Mouse (Mus musculus): ENCODE data around the gene Krt78. TPM values are rescaled to one million over a fixed set of nuclear protein-coding genes. Genes with fewer than 3 reads are reported as not detected.
A peak's percentile ranks its signal among the peaks of the same experiment; 100 is the strongest.

The Krt78 gene
- total and polyA plus RNA-seq, 2 experiments from 2014 or later: not detected

GRCm38 (mm10) chr15:101983949-101984601 is 30.0 kb upstream of the Krt78 start:
- 4% methylated on average over 15 of the region's 15 CpGs for WGBS
- H3K27me3 ChIP-seq (ENCODE audit: control insufficient read depth, insufficient read depth, low read length): no peaks in the 10 kb centered on the region
- DNase-seq (ENCODE audit: low spot score): peak; percentile 96

GRCm38 (mm10) chr15:101983315-101983948 is 29.3 kb upstream of the Krt78 start:
- 73% methylated on average over 13 of the region's 13 CpGs for WGBS
- Histone ChIP-seq H3K4me1 (ENCODE audit: control insufficient read depth, insufficient read depth) (no peaks in the 10 kb centered on the region), H3K36me3 (replicated peaks; ENCODE audit: control insufficient read depth, insufficient read depth, low read length) (no peaks in the 10 kb centered on the region), H3K9me3 (replicated peaks; ENCODE audit: control insufficient read depth, low read length) (no peaks in the 10 kb centered on the region), H3K27me3 (ENCODE audit: control insufficient read depth, insufficient read depth, low read length) (no peaks in the 10 kb centered on the region), H3K4me2 (ENCODE audit: low read depth, low read length) (no peak overlapping the region), H3K27ac (ENCODE audit: low read depth) (peak overlapping the region; percentile 56), H3K9ac (replicated peaks; ENCODE audit: low read depth, low read length) (no peak overlapping the region), H3K4me3 (ENCODE audit: low read depth, low read length) (no peak overlapping the region)
- DNase-seq (ENCODE audit: low spot score) (no peak), ATAC-seq (ENCODE audit: insufficient read depth, low read depth) (no peak)
- TF ChIP-seq CTCF (IDR thresholded peaks at IDR 0.05; ENCODE audit: low read depth) (no peak), EP300 (IDR thresholded peaks at IDR 0.05; ENCODE audit: low read depth) (no peak)

More at GRCm38 (mm10) chr15:101983949-101984601, 30.0 kb upstream of the Krt78 start:
- Histone ChIP-seq H3K4me3 (ENCODE audit: low read depth, low read length) (no peak overlapping the region), H3K27ac (ENCODE audit: low read depth) (peak overlapping the region; percentile 56), H3K4me1 (ENCODE audit: control insufficient read depth, insufficient read depth) (no peaks in the 10 kb centered on the region), H3K9ac (replicated peaks; ENCODE audit: low read depth, low read length) (no peak overlapping the region), H3K9me3 (replicated peaks; ENCODE audit: control insufficient read depth, low read length) (no peaks in the 10 kb centered on the region), H3K36me3 (replicated peaks; ENCODE audit: control insufficient read depth, insufficient read depth, low read length) (no peaks in the 10 kb centered on the region), H3K4me2 (ENCODE audit: low read depth, low read length) (peak overlapping the region; percentile 41)
- peak; percentile 96 for ATAC-seq (ENCODE audit: insufficient read depth, low read depth)
- TF ChIP-seq CTCF (IDR thresholded peaks at IDR 0.05; ENCODE audit: low read depth) (peak; percentile 97), EP300 (IDR thresholded peaks at IDR 0.05; ENCODE audit: low read depth) (peak; percentile 81; the same call in 1 of the 2 replicates)

- ATAC-seq (ENCODE audit: insufficient read depth, low read depth) (no peak), DNase-seq (ENCODE audit: low spot score) (no peak)
- no peaks in the 10 kb centered on the region for H3K27me3 ChIP-seq (ENCODE audit: control insufficient read depth, insufficient read depth, low read length)
- no peaks in the 10 kb centered on the region for H3K36me3 ChIP-seq (replicated peaks; ENCODE audit: control insufficient read depth, insufficient read depth, low read length)
- no peak overlapping the region for H3K4me2 ChIP-seq (ENCODE audit: low read depth, low read length)
- TF ChIP-seq EP300 (IDR thresholded peaks at IDR 0.05; ENCODE audit: low read depth) (no peak), CTCF (IDR thresholded peaks at IDR 0.05; ENCODE audit: low read depth) (no peak)
- no peaks in the 10 kb centered on the region for H3K9me3 ChIP-seq (replicated peaks; ENCODE audit: control insufficient read depth, low read length)
- H3K4me3 ChIP-seq (ENCODE audit: low read depth, low read length): no peak overlapping the region
- WGBS: 56% methylated on average over 6 of the region's 6 CpGs
- H3K9ac ChIP-seq (replicated peaks; ENCODE audit: low read depth, low read length): no peak overlapping the region
- H3K4me1 ChIP-seq (ENCODE audit: control insufficient read depth, insufficient read depth): peaks cover 15% of the 10 kb centered on the region
- H3K27ac ChIP-seq (ENCODE audit: low read depth): no peak overlapping the region
Observed at GRCm38 (mm10) chr15:101980849-101981248, 26.8 kb upstream of the Krt78 start.

GRCm38 (mm10) chr15:101977043-101977726 is 23.1 kb upstream of the Krt78 start:
- peak; percentile 4; the same call in 1 of the 2 replicates for TF ChIP-seq CTCF (IDR thresholded peaks at IDR 0.05; ENCODE audit: low read depth)
- TF ChIP-seq EP300 (IDR thresholded peaks at IDR 0.05; ENCODE audit: low read depth): peak; percentile 40; the same call in 1 of the 2 replicates
- Histone ChIP-seq H3K27me3 (ENCODE audit: control insufficient read depth, insufficient read depth, low read length) (peaks cover 7% of the 10 kb centered on the region; the same call in 1 of the 2 replicates), H3K9me3 (replicated peaks; ENCODE audit: control insufficient read depth, low read length) (no peaks in the 10 kb centered on the region), H3K36me3 (replicated peaks; ENCODE audit: control insufficient read depth, insufficient read depth, low read length) (no peaks in the 10 kb centered on the region), H3K9ac (replicated peaks; ENCODE audit: low read depth, low read length) (peak overlapping the region; percentile 54; the same call in 1 of the 2 replicates), H3K4me1 (ENCODE audit: control insufficient read depth, insufficient read depth) (peaks cover 15% of the 10 kb centered on the region), H3K4me2 (ENCODE audit: low read depth, low read length) (peak overlapping the region; percentile 71), H3K4me3 (ENCODE audit: low read depth, low read length) (peak overlapping the region; percentile 31), H3K27ac (ENCODE audit: low read depth) (peak overlapping the region; percentile 79)
- DNase-seq (ENCODE audit: low spot score) (peak; percentile 92), ATAC-seq (ENCODE audit: insufficient read depth, low read depth) (peak; percentile 94)
- WGBS: 4% methylated on average over 27 of the region's 39 CpGs

- Histone ChIP-seq H3K4me3 (ENCODE audit: low read depth, low read length) (no peak overlapping the region), H3K4me2 (ENCODE audit: low read depth, low read length) (peak overlapping the region; percentile 71), H3K4me1 (ENCODE audit: control insufficient read depth, insufficient read depth) (peaks cover 15% of the 10 kb centered on the region), H3K36me3 (replicated peaks; ENCODE audit: control insufficient read depth, insufficient read depth, low read length) (no peaks in the 10 kb centered on the region), H3K27ac (ENCODE audit: low read depth) (peak overlapping the region; percentile 79), H3K27me3 (ENCODE audit: control insufficient read depth, insufficient read depth, low read length) (peaks cover 7% of the 10 kb centered on the region; the same call in 1 of the 2 replicates), H3K9ac (replicated peaks; ENCODE audit: low read depth, low read length) (peak overlapping the region; percentile 54; the same call in 1 of the 2 replicates), H3K9me3 (replicated peaks; ENCODE audit: control insufficient read depth, low read length) (no peaks in the 10 kb centered on the region)
- no peak for ATAC-seq (ENCODE audit: insufficient read depth, low read depth)
- TF ChIP-seq CTCF (IDR thresholded peaks at IDR 0.05; ENCODE audit: low read depth) (no peak), EP300 (IDR thresholded peaks at IDR 0.05; ENCODE audit: low read depth) (no peak)
- DNase-seq (ENCODE audit: low spot score): no peak
- WGBS: 57% methylated on average over 3 of the region's 3 CpGs
Observed at GRCm38 (mm10) chr15:101976641-101977040, 22.6 kb upstream of the Krt78 start.

All from heart, postnatal 0 days (tissue).